Mouse (Mus musculus): ENCODE measurements around the gene Gprc6a.

Gprc6a gene

GRCm38 (mm10) chr10:51584919-51585318 is 46.3 kb downstream of the Gprc6a start:
- no peak for DNase-seq

GRCm38 (mm10) chr10:51584378-51584777 is 46.9 kb downstream of the Gprc6a start:
- no peak for DNase-seq

GRCm38 (mm10) chr10:51571225-51571996 is 59.9 kb downstream of the Gprc6a start:
- DNase-seq = no peak
